Mouse (Mus musculus) cerebellum, adult 9-10 months (tissue): ENCODE measurements around the gene Chst7.

ENCODE experiments used
- DNase-seq: peaks from one replicate; pipeline ENCODE4 v3.0.0; 2022

Gene Chst7

GRCm38 (mm10) chrX:20059381-20059971 lies at the start of gene Chst7:
Gene Chst7, plus strand, starts transcription at chrX:20059560.
- no peak for DNase-seq

DNA sequence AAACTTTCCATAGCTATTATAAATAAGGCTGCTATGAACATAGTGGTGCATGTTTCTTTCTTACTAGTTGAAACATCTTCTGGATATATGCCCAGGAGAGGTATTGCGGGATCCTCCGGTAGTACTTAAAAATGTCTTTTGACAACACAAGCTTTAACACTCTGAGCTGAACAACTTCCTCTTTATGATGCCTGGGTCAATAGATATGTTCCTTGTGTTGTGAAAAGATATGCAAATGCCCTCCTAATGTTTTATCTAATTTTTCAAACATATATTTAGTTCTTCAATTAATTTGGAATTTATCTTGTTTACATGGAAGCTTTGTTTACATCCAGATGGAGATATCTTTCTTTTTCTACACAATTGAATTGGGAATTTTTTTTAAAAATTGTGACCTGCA lies 47.1 kb upstream of the Chst7 start:
- DNase-seq = no peak

- DNase-seq = peak; percentile 12
Measured at GRCm38 (mm10) chrX:20020942-20021341, 38.4 kb upstream of the Chst7 start.

DNA sequence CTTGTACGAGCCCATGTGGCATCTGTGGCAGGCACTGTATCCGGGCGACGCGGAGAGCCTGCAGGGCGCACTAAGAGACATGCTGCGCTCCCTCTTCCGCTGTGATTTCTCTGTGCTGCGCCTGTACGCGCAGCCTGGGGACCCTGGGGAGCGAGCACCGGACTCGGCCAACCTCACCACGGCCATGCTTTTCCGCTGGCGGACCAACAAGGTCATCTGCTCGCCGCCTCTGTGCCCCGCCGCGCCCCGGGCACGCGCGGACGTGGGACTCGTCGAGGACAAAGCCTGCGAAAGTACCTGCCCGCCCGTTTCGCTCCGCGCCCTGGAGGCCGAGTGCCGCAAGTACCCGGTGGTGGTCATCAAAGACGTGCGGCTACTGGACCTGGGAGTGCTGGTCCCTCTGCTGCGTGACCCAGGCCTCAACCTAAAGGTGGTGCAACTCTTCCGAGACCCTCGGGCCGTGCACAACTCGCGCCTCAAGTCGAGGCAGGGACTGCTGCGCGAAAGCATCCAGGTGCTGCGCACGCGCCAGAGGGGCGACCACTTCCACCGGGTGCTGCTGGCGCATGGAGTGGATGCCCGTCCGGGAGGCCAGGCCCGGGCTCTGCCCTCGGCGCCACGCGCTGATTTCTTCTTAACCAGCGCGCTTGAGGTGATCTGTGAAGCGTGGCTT lies 872 bp downstream of the Chst7 start:
- DNase-seq = no peak

- no peak for DNase-seq
Measured at GRCm38 (mm10) chrX:20060769-20061315, 1.5 kb downstream of the Chst7 start.

DNA sequence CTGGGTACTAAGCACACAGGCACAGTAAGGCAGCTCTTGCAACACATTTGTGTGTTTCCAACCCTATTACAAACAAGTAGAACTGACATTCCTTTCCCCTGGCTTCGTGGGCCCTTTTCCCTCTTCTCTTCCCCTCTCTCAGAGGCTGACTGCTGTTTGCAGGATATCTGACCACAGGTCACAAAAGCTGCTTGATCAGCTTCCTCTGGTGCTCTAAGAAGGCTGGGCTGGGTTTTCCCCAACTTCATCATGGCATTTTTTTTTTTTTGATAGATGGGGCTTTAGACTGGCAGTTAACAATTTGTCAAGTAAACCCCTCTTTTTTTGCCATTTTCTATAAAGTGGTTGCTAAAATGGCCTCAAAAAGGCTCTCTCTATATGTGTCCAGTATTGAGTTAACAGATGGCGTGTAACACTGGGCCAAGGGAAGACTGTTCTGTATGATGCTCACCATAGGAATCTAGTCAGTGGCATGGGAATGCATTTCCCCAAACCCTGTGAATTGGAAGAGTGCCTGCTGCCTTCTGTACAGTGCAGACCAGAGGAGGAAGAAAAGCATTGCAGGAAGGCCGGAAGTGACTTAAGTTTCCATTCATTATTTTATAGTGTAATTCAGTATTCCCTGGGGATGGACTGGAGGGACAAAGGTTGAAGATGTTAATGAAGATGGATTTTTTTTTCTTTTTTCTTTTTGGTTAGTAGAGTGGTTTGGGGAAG lies 2.6 kb downstream of the Chst7 start:
- DNase-seq = peak; percentile 44

DNA sequence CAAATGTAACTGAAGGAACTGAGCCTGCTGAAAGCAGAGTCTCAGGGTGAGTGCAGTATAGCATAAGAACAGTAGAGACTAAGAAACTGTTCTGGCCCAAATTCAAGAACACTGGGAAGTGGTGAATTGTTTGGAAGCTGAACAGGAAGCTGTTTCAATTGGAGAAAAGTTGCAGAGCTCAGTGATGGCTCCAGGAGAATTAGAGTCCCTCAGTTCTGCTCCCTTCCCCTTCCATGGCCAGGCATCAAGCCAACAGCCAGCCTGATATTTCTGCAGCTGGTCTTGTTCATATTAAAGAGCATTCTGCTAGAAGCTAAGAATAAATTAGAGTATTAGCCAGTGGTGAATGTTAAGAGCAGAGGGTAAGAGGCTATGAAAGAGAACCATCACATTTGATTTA lies 7.3 kb downstream of the Chst7 start:
- no peak for DNase-seq

- DNase-seq = no peak
Measured at GRCm38 (mm10) chrX:20070196-20070595, 10.8 kb downstream of the Chst7 start.

GRCm38 (mm10) chrX:20117717-20118116 lies 58.4 kb downstream of the Chst7 start:
- no peak for DNase-seq

DNA sequence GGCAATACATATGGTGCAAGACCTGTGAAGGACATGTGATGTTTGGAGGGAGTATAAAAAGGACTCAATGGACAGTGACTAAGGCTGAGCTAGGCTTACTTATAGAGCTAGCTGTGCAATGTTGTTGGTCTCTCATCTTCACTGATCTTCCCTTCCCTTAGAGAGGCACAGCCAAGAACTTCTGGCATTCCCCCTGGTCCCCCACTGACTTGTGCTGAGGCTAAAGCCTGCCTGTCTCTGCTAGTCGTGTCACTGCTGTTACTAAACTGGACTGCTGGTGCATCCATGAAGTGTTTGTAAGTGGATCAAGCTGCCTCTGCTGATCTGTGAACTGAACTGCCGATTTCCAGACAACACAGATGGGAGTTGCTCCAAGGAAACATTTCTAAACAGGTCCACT lies 66.1 kb downstream of the Chst7 start:
- DNase-seq = peak; percentile 65

DNA sequence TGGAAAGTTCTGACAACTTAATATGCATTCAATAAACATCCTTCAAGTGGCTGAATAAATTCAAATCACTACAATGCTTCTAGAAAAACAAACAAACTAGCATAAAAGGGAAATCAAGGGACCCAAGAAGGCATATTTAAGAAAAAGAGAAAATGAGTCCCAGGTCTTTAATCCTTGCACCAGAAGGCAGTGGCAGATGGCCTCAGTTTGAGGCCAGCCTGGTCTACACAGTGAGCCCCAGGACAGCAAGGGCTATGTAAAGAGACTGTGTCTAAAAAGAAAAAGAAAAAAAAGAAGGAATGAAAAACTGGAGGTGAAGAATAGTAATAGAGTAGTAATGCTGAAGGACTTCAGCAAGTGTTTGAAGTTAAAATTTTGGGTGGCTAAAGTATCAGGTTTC lies 69.6 kb downstream of the Chst7 start:
- peak; percentile 29 for DNase-seq

GRCm38 (mm10) chrX:20129466-20129865 lies 70.1 kb downstream of the Chst7 start:
- peak; percentile 15 for DNase-seq
